Mouse (Mus musculus) midbrain, embryonic 15.5 days (tissue): ENCODE data around the gene Tm7sf2. TPM values are rescaled to one million over a fixed set of nuclear protein-coding genes. Genes with fewer than 3 reads are reported as not detected.
A peak's percentile ranks its signal among the peaks of the same experiment; 100 is the strongest.
"Not testable (repeated sequence)": the region's sequence is repeated elsewhere in the genome, so short reads cannot be mapped to it uniquely, and the experiment has no call there.

ENCODE experiments used
- ATAC-seq: fragments of 200-750 bp; cut with Nextera tagmentation; replicated peaks from 2 replicates; pipeline ENCODE4 v1.8.0; 2017; ENCODE audit warnings: moderate TSS enrichment
- H3K27ac ChIP-seq: fragments of 300-500 bp; sonication (generic); 2 replicates; pipeline ENCODE4 v1.5.1; 2015; ENCODE audit warnings: mild to moderate bottlenecking, inconsistent platforms
- H3K27me3 ChIP-seq: fragments of 300-500 bp; sonication (generic); replicated peaks from 2 replicates; pipeline ENCODE4 v1.6.1; 2015; ENCODE audit warnings: inconsistent platforms
- H3K36me3 ChIP-seq: fragments of 300-500 bp; sonication (generic); replicated peaks from 2 replicates; pipeline ENCODE4 v1.6.1; 2015; ENCODE audit warnings: inconsistent platforms
- H3K4me1 ChIP-seq: fragments of 300-500 bp; sonication (generic); 2 replicates; pipeline ENCODE4 v1.6.1; 2015; ENCODE audit warnings: inconsistent platforms
- H3K4me2 ChIP-seq: fragments of 300-500 bp; sonication (generic); 2 replicates; pipeline ENCODE4 v1.6.1; 2015; ENCODE audit warnings: inconsistent platforms, mild to moderate bottlenecking, moderate library complexity
- H3K4me3 ChIP-seq: fragments of 300-500 bp; sonication (generic); 2 replicates; pipeline ENCODE4 v1.5.1; 2015; ENCODE audit warnings: mild to moderate bottlenecking, inconsistent platforms
- H3K9ac ChIP-seq: fragments of 300-500 bp; sonication (generic); 2 replicates; pipeline ENCODE4 v1.6.1; 2015; ENCODE audit warnings: mild to moderate bottlenecking, inconsistent platforms
- H3K9me3 ChIP-seq: fragments of 300-500 bp; sonication (generic); 2 replicates; pipeline ENCODE4 v1.6.1; 2016; ENCODE audit warnings: inconsistent platforms
- WGBS: fragments of 180-500 bp; shearing (Covaris S2); methylation state at CpG from one replicate; pipeline ENCODE4 v1.1.7; 2015; ENCODE audit warnings: mixed read lengths; 5-methylcytosine and 5-hydroxymethylcytosine counted together
- polyA plus RNA-seq: library from polyadenylated mRNA; unstranded; fragments of >200 nt; fragmentation: Nextera tagmentation; extraction: Ambion mirVana; gene quantifications from 2 replicates; pipeline ENCODE4 v1.2.1, GENCODE M21; 2015

Tm7sf2 gene
- polyA plus RNA-seq, 1 experiment from 2014 or later: 53.8 TPM

- H3K4me2 ChIP-seq: peak overlapping the region; percentile 84
Observed at GRCm38 (mm10) chr19:6047154-6047898, 20.8 kb downstream of the Tm7sf2 start.

GRCm38 (mm10) chr19:6046294-6047153 lies 21.6 kb downstream of the Tm7sf2 start, which contains the start of gene Syvn1:
Syvn1 (plus strand) TSS chr19:6046576.
- no peaks in the 10 kb centered on the region for H3K27me3 ChIP-seq
- ATAC-seq: peak; percentile 94
- peak within 1 kb of the TSS; percentile 84 for H3K4me2 ChIP-seq
- peak within 1 kb of the TSS; percentile 79 for H3K9ac ChIP-seq
- H3K4me1 ChIP-seq: peaks cover 31% of the 10 kb centered on the region
- H3K9me3 ChIP-seq: no peaks in the 10 kb centered on the region
- peak within 1 kb of the TSS; percentile 99 for H3K27ac ChIP-seq
- peaks cover 33% of the 10 kb centered on the region for H3K36me3 ChIP-seq
- H3K4me3 ChIP-seq: peak within 1 kb of the TSS; percentile 94
- WGBS: under 1% methylated on average over 65 of the region's 65 CpGs

More at GRCm38 (mm10) chr19:6047154-6047898, 20.8 kb downstream of the Tm7sf2 start:
- no peaks in the 10 kb centered on the region for H3K9me3 ChIP-seq
- H3K4me1 ChIP-seq: peaks cover 31% of the 10 kb centered on the region
- H3K36me3 ChIP-seq: peaks cover 41% of the 10 kb centered on the region
- peak overlapping the region; percentile 99 for H3K27ac ChIP-seq
- 2% methylated on average over 37 of the region's 44 CpGs for WGBS
- ATAC-seq: peak; percentile 12; the same call in 1 of the 2 replicates
- no peaks in the 10 kb centered on the region for H3K27me3 ChIP-seq
- H3K9ac ChIP-seq: peak overlapping the region; percentile 79
- H3K4me3 ChIP-seq: peak overlapping the region; percentile 94

GRCm38 (mm10) chr19:6045366-6046293 lies 22.5 kb downstream of the Tm7sf2 start:
- ATAC-seq: peak; percentile 62
- Histone ChIP-seq H3K9ac (peak overlapping the region; percentile 76), H3K27ac (peak overlapping the region; percentile 99), H3K4me3 (peak overlapping the region; percentile 94), H3K36me3 (peaks cover 24% of the 10 kb centered on the region), H3K9me3 (no peaks in the 10 kb centered on the region), H3K4me2 (peak overlapping the region; percentile 84), H3K27me3 (no peaks in the 10 kb centered on the region), H3K4me1 (peaks cover 31% of the 10 kb centered on the region)
- WGBS: 20% methylated on average over 20 of the region's 20 CpGs

- not testable (repeated sequence) for ATAC-seq, H3K9ac ChIP-seq
- WGBS: 59% methylated on average over 4 of the region's 4 CpGs
Observed at GRCm38 (mm10) chr19:6044102-6044501, 24.1 kb downstream of the Tm7sf2 start.

GRCm38 (mm10) chr19:6042293-6042692 lies 25.9 kb downstream of the Tm7sf2 start:
- 76% methylated on average over 9 of the region's 9 CpGs for WGBS
- Histone ChIP-seq H3K4me1 (peaks cover 12% of the 10 kb centered on the region), H3K9me3 (no peaks in the 10 kb centered on the region), H3K9ac (no peak overlapping the region), H3K36me3 (no peaks in the 10 kb centered on the region), H3K4me2 (no peak overlapping the region), H3K27ac (no peak overlapping the region), H3K4me3 (no peak overlapping the region), H3K27me3 (no peaks in the 10 kb centered on the region)
- no peak for ATAC-seq

More at GRCm38 (mm10) chr19:6044102-6044501, 24.1 kb downstream of the Tm7sf2 start:
- H3K36me3 ChIP-seq, H3K4me3 ChIP-seq, H3K27ac ChIP-seq, H3K4me2 ChIP-seq, H3K9me3 ChIP-seq, H3K27me3 ChIP-seq: not testable (repeated sequence)
- peaks cover 29% of the 10 kb centered on the region for H3K4me1 ChIP-seq

- Histone ChIP-seq H3K9ac (no peak overlapping the region), H3K4me1 (peaks cover 4% of the 10 kb centered on the region), H3K4me2 (no peak overlapping the region), H3K4me3 (no peak overlapping the region), H3K9me3 (no peaks in the 10 kb centered on the region), H3K36me3 (no peaks in the 10 kb centered on the region), H3K27me3 (no peaks in the 10 kb centered on the region), H3K27ac (no peak overlapping the region)
- ATAC-seq: no peak
Observed at GRCm38 (mm10) chr19:6040002-6040401, 28.2 kb downstream of the Tm7sf2 start.

GRCm38 (mm10) chr19:6038326-6038725 lies 29.8 kb downstream of the Tm7sf2 start:
- Histone ChIP-seq H3K36me3 (no peaks in the 10 kb centered on the region), H3K9me3 (no peaks in the 10 kb centered on the region), H3K4me3 (no peak overlapping the region), H3K9ac (no peak overlapping the region), H3K4me2 (no peak overlapping the region), H3K4me1 (no peaks in the 10 kb centered on the region), H3K27ac (no peak overlapping the region), H3K27me3 (no peaks in the 10 kb centered on the region)
- 79% methylated on average over 7 of the region's 7 CpGs for WGBS
- no peak for ATAC-seq

- Histone ChIP-seq H3K36me3 (no peaks in the 10 kb centered on the region), H3K9me3 (no peaks in the 10 kb centered on the region), H3K4me1 (no peaks in the 10 kb centered on the region), H3K9ac (no peak overlapping the region), H3K27me3 (no peaks in the 10 kb centered on the region), H3K4me2 (no peak overlapping the region), H3K4me3 (no peak overlapping the region), H3K27ac (no peak overlapping the region)
- no peak for ATAC-seq
Observed at GRCm38 (mm10) chr19:6037695-6038094, 30.5 kb downstream of the Tm7sf2 start.

- Histone ChIP-seq H3K36me3 (no peaks in the 10 kb centered on the region), H3K4me3 (no peak overlapping the region), H3K9ac (no peak overlapping the region), H3K27ac (no peak overlapping the region), H3K4me2 (no peak overlapping the region), H3K9me3 (no peaks in the 10 kb centered on the region), H3K27me3 (no peaks in the 10 kb centered on the region), H3K4me1 (no peaks in the 10 kb centered on the region)
- 82% methylated on average over 9 of the region's 9 CpGs for WGBS
- ATAC-seq: no peak
Observed at GRCm38 (mm10) chr19:6035966-6036585, 32.1 kb downstream of the Tm7sf2 start.

- Histone ChIP-seq H3K4me2 (no peak overlapping the region), H3K36me3 (no peaks in the 10 kb centered on the region), H3K27me3 (no peaks in the 10 kb centered on the region), H3K9me3 (no peaks in the 10 kb centered on the region), H3K4me1 (no peaks in the 10 kb centered on the region), H3K9ac (no peak overlapping the region), H3K4me3 (no peak overlapping the region), H3K27ac (no peak overlapping the region)
- 77% methylated on average over 14 of the region's 14 CpGs for WGBS
- ATAC-seq: no peak
Observed at GRCm38 (mm10) chr19:6030520-6031280, 37.5 kb downstream of the Tm7sf2 start.

- Histone ChIP-seq H3K9me3 (no peaks in the 10 kb centered on the region), H3K36me3 (no peaks in the 10 kb centered on the region), H3K4me2 (no peak overlapping the region), H3K4me3 (no peak overlapping the region), H3K9ac (no peak overlapping the region), H3K4me1 (no peaks in the 10 kb centered on the region), H3K27me3 (no peaks in the 10 kb centered on the region), H3K27ac (no peak overlapping the region)
- ATAC-seq: no peak
- WGBS: 76% methylated on average over 9 of the region's 9 CpGs
Observed at GRCm38 (mm10) chr19:6029426-6029825, 38.7 kb downstream of the Tm7sf2 start.
